Mouse (Mus musculus) embryonic fibroblast, embryonic 13.5 days (primary cell): ENCODE measurements around the gene Lamb3. TPM values are rescaled to one million over a fixed set of nuclear protein-coding genes. Genes with fewer than 3 reads are reported as not detected.
A peak's percentile ranks its signal among the peaks of the same experiment; 100 is the strongest.

ENCODE experiments used
- H3K27ac ChIP-seq: 2 replicates; pipeline ENCODE4 v1.5.1; 2012; ENCODE audit warnings: low read length, control low read depth, inconsistent platforms; ENCODE audit not compliant: insufficient read depth
- H3K4me1 ChIP-seq: 2 replicates; pipeline ENCODE4 v1.6.1; 2011; ENCODE audit warnings: low read length; ENCODE audit not compliant: control insufficient read depth, insufficient read depth
- H3K4me3 ChIP-seq: 2 replicates; pipeline ENCODE4 v1.5.1; 2011; ENCODE audit warnings: mild to moderate bottlenecking, control low read depth, low read length; ENCODE audit not compliant: insufficient read depth
- CTCF ChIP-seq: IDR thresholded peaks from 2 replicates; pipeline ENCODE4 v1.5.1; 2011; ENCODE audit warnings: mild to moderate bottlenecking, control low read depth, low read length, moderate library complexity, borderline replicate concordance; ENCODE audit not compliant: insufficient read depth
- POLR2A ChIP-seq: IDR thresholded peaks from 2 replicates; pipeline ENCODE4 v1.6.1; 2011; ENCODE audit warnings: low read depth, mild to moderate bottlenecking, control low read depth, low read length, moderate library complexity
- polyA plus RNA-seq: library from polyadenylated mRNA; stranded (reverse); fragments of >200 nt; gene quantifications from 2 replicates; pipeline ENCODE4 v1.2.4, GENCODE M21; 2011; ENCODE audit warnings: low read depth; ENCODE audit not compliant: missing spikeins, insufficient read length

The Lamb3 gene
- polyA plus RNA-seq, 1 experiment: not detected

DNA sequence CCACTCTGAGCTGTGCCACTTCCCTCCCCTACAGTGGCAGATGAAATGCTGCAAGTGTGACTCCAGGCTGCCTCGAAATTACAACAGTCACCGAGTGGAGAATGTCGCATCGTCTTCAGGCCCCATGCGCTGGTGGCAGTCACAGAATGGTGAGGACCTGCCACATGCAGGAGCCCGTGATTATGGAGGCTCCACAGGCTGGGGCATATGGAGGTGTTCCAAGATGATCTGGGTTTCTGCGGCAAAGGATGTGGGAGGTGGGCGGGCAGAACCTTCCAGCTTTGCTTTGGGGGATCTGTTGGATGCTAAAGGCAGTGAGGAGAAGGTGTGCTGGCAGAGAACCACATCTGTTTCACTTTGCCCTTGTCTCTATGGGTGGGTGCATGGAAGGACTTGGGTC, 112.9 kb downstream of the Lamb3 start:
- TF ChIP-seq CTCF (no peak), POLR2A (no peak)

DNA sequence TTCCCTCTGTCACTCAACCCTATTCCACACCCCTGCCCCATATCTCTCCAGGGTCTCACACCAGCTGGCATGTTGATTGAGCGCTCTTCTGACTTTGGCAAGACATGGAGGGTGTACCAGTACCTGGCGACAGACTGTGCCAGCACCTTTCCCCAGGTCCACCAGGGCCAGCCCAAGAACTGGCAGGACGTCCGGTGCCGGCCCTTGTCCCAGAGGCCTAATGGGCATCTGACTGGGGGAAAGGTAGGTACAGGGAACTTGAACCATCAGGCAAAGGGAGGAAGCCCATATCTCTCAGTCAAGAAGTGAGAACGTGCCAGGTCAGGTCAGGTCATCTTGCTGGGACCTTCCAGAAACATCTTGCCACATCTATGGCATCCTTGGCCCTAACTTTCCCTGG, 116.2 kb downstream of the Lamb3 start:
- Histone ChIP-seq H3K4me3 (no peak overlapping the region), H3K27ac (no peak overlapping the region), H3K4me1 (no peaks in the 10 kb centered on the region; the same call in 1 of the 2 replicates)
- TF ChIP-seq POLR2A: no peak
- TF ChIP-seq CTCF: no peak

More for the DNA sequence above, 112.9 kb downstream of the Lamb3 start:
- Histone ChIP-seq H3K27ac (no peak overlapping the region), H3K4me3 (no peak overlapping the region), H3K4me1 (no peaks in the 10 kb centered on the region; the same call in 1 of the 2 replicates)

DNA sequence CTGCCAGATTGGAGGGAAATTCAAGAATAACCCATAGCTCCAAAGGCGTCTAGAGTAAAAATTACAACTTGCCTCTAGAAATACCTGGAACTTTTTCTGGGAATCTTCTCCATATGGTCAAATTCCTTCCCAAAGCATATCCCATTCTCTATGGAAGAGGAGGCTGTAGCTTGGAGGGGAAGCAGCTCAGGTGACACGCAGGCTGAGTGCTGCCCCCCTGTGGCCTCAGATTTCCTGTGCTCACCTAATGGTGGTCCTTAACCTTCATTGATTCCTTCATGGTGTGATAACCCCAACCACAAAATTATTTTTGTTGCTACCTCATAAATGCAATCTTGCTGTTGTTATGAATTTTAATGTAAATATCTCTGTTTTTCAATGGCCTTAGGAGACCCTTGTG, 116.7 kb downstream of the Lamb3 start:
- H3K4me3 ChIP-seq: no peak overlapping the region
- H3K27ac ChIP-seq: no peak overlapping the region
- no peaks in the 10 kb centered on the region; the same call in 1 of the 2 replicates for H3K4me1 ChIP-seq
- TF ChIP-seq POLR2A (no peak), CTCF (peak; percentile 54; the same call in 1 of the 2 replicates)

DNA sequence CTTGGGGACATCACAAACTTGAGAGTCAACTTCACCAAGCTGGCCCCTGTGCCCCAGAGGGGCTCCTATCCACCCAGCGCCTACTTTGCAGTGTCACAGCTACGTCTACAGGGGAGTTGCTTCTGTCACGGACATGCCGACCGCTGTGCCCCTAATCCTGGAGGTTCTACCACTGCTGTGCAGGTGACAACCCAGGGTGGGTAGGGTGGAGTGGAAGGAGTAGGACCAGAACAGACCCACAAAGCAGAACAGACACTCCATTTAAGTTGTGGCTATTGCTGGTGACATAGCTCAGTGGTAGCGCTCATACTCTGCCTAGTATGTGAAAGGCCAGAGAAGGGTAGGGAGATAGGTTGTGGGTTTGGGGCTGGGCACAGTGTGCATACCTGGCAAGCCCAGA, 118.4 kb downstream of the Lamb3 start:
- Histone ChIP-seq H3K4me3 (no peak overlapping the region), H3K27ac (no peak overlapping the region), H3K4me1 (no peaks in the 10 kb centered on the region)
- TF ChIP-seq POLR2A (no peak), CTCF (no peak)

DNA sequence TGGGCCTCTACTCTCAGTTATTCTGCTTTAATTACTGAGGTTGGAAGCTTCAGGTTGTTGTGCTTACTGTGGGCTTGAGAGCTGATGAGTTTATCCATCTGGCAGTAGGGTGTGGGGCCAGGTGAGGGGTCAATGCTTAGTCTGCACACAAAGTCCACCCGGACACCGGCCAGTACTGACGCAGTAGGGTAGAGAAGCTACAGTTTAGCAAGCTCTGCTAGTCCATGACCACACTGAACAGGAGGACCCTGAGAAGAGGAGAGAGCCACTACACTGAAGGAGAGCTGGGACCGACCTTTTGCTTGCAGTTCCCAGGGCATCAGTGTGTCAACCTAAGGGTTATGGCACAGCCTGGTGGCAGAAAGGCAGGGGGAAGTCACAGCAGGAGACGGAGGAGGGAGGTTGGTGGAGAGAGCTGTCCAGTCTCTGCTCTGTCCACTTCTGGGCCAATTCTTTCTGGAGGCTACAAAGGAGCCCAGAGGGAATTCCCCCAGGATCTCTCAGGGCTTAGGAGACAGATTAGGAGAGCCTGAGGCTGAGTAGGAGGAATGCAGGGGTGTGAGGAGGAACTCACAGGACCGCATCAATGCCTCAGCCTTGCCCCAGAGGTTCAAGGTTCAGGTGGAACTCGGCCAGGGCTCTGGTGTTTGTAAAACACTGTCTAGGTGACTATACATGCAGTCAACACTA, 119.1 kb downstream of the Lamb3 start:
- no peak overlapping the region for H3K27ac ChIP-seq
- H3K4me1 ChIP-seq: no peaks in the 10 kb centered on the region
- no peak overlapping the region for H3K4me3 ChIP-seq
- no peak for TF ChIP-seq POLR2A

DNA sequence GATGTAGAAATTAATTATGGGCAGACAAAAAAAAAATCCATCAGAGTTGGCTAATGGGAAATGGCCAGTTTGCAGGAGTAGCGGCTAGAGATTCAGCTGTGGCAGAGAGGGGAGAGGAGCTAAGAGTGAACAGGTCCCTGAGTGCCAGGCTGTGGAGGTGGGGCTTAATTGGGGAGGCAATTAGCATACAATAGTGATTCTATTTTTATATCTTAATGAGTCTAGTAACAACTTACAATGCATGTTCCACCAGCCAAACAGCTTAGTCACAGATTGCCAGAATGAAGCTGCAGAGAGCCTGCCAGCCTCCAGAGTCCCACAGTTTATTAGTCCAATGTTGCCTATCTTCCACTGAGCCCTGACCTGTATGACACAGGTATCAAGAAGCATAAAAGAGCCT, 119.7 kb downstream of the Lamb3 start:
- Histone ChIP-seq H3K4me3 (no peak overlapping the region), H3K4me1 (no peaks in the 10 kb centered on the region), H3K27ac (no peak overlapping the region)
- no peak for TF ChIP-seq CTCF
- TF ChIP-seq POLR2A: no peak

DNA sequence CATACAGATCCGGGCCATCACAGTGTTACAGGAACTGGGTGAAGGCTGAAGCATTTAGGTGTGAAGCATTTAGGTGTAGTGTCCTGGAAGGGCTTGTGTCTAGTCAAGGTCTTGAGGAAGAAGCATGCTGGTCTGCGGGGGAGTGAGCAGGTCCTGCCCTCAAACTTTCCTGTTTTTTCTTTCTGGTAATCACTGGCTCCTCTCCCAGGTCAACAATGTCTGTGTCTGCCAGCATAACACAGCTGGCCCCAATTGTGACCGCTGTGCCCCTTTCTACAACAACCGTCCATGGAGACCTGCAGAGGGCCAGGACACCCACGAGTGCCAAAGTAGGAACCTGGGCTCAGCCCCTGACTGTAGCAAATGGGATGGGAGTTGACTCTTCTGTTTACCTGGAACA, 120.2 kb downstream of the Lamb3 start:
- no peak for TF ChIP-seq CTCF
- TF ChIP-seq POLR2A: no peak
- H3K4me1 ChIP-seq: no peaks in the 10 kb centered on the region
- H3K4me3 ChIP-seq: no peak overlapping the region
- no peak overlapping the region for H3K27ac ChIP-seq

DNA sequence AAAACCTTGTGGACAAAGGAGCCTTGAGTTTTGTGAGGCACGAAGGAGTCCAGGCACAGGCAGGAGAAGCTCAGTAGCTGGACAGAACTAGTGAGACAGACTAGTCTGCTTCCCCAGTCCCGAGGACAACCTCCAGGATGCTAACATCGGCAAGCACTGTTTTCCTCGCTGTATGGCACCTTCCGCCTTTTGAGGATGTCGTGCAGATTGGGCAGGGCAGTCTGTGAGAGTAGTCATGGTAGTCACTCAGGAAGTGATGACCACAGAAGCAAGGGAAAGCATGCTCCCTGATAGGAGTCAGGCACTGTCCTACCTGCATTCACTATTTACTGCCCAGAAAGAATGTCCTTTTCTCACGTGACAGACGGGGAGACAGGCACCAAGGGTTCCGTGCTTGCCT, 122.1 kb downstream of the Lamb3 start:
- H3K27ac ChIP-seq: no peak overlapping the region
- TF ChIP-seq POLR2A (no peak), CTCF (no peak)
- H3K4me3 ChIP-seq: no peak overlapping the region
- no peaks in the 10 kb centered on the region for H3K4me1 ChIP-seq

DNA sequence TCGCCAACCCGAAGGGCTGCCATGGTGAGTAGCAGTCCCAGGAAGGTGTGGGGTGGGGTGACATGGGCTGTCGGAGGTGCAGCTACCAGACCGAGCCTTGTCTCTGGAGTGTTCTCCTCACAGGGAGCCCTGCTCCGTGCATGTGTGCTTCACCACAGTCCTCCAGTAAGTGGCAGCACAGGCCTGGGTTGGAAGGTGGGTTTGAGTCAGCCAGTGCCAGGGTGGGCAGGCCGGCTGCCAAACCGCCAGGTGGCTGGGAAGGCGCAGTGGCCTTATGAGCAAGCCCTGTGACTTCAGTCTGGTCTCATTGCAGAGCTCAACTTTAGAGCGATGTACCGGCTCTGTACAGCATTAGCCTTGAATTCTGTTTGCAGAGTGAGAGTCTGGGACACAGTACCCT, 122.7 kb downstream of the Lamb3 start:
- H3K27ac ChIP-seq: no peak overlapping the region
- no peak for TF ChIP-seq POLR2A
- peak; percentile 73 for TF ChIP-seq CTCF
- no peaks in the 10 kb centered on the region for H3K4me1 ChIP-seq
- no peak overlapping the region for H3K4me3 ChIP-seq

DNA sequence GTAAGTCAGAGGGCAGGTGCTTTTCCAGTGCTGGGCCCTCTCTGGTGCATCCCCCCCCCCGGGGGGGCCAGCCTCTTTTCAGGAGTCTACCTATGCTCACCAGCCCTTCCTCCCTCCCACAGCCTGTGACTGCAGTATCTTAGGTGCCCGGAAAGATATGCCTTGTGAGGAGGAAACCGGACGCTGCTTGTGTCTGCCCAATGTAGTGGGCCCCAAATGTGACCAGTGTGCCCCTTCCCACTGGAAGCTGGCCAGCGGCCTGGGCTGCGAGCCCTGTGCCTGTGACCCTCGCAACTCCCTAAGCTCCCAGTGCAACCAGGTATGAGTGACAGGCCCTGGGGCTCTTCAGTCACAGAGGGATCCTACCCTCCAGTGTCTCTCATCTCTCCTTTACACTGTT, 123.1 kb downstream of the Lamb3 start:
- no peak overlapping the region for H3K4me3 ChIP-seq
- TF ChIP-seq CTCF (no peak), POLR2A (no peak)
- H3K4me1 ChIP-seq: no peaks in the 10 kb centered on the region
- H3K27ac ChIP-seq: no peak overlapping the region

DNA sequence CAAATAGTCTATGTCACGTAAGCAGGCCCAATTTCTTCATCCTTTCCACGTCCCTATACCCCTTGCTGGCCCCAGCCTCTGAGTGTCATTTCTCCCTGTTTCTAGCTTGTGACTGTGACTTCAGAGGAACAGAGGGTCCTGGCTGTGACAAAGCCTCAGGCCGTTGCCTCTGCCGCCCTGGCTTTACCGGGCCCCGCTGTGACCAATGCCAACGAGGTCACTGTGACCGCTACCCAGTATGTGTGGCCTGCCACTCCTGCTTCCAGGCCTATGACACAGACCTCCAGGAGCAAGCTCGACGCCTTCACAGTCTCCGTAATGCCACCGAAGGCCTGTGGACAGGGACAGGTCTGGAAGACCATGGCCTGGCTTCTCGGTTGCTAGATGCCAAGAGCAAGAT, 124.5 kb downstream of the Lamb3 start:
- TF ChIP-seq POLR2A: no peak
- TF ChIP-seq CTCF: no peak
- no peaks in the 10 kb centered on the region for H3K4me1 ChIP-seq
- no peak overlapping the region for H3K27ac ChIP-seq
- no peak overlapping the region for H3K4me3 ChIP-seq
